ENCODE assay signal across 19 mouse cellular contexts in genomic region chr11:65779066-65779465, GRCm38 (mm10). TPM values are rescaled to one million over a fixed set of nuclear protein-coding genes. Genes with fewer than 3 reads are reported as not detected.
DNase-seq lines count a peak whose midpoint lies in the region; ATAC-seq and TF ChIP-seq lines count a peak whose summit lies in the region.
"Had no signal": no experiment of that assay in that cellular context is flagged by ENCODE, and none has a peak within 500 bp of the region (broad histone marks: within the 10 kb centered on the region; RNA-seq: fewer than 3 reads in every experiment).

No protein-coding gene starts in this region.

- no peak for TF ChIP-seq EP300 in MEL (IDR thresholded peaks at IDR 0.05; ENCODE audit: low read depth in 1 of 2, low read length in 2 of 2)

- H3K4me1 ChIP-seq in forebrain, postnatal 0 days (ENCODE audit: insufficient read depth), result no peaks in the 10 kb centered on the region
- H3K4me1 ChIP-seq in forebrain, embryonic 13.5 days, result no peaks in the 10 kb centered on the region
- 0 out of 2 replicates have a peak, but pooled peaks cover 17% of the 10 kb centered on the region for H3K4me1 ChIP-seq in kidney, postnatal 0 days (replicated peaks; ENCODE audit: insufficient read depth, low read length)
- H3K4me1 ChIP-seq in MEL (ENCODE audit: control insufficient read depth in 1 of 2, insufficient read depth in 2 of 2, low read length in 2 of 2), result peaks cover 12 to 23% of the 10 kb centered on the region in 2 experiments

- no peak overlapping the region for H3K9ac ChIP-seq in forebrain, postnatal 0 days
- no peak overlapping the region for H3K9ac ChIP-seq in forebrain, embryonic 13.5 days
- H3K9ac ChIP-seq in kidney, postnatal 0 days (ENCODE audit: low read depth, low read length), result no peak overlapping the region
- no peak overlapping the region for H3K9ac ChIP-seq in MEL (ENCODE audit: control insufficient read depth, low read depth, low read length, poor library complexity, severe bottlenecking)
- H3K9ac ChIP-seq: forebrain, embryonic 15.5 days; liver, embryonic 14.5 days; midbrain, embryonic 15.5 days had no signal

- 0 out of 2 replicates have a peak, but pooled peaks cover 8% of the 10 kb centered on the region for H3K36me3 ChIP-seq in forebrain, postnatal 0 days (ENCODE audit: insufficient read depth)
- peaks cover 19% of the 10 kb centered on the region for H3K36me3 ChIP-seq in forebrain, embryonic 13.5 days (ENCODE audit: poor library complexity, severe bottlenecking)
- 0 out of 2 replicates have a peak, but pooled peaks cover 3% of the 10 kb centered on the region for H3K36me3 ChIP-seq in kidney, postnatal 0 days (ENCODE audit: insufficient read depth, low read length)
- H3K36me3 ChIP-seq in MEL (ENCODE audit: control insufficient read depth in 1 of 2, insufficient read depth in 2 of 2, low read length in 2 of 2), result peaks cover 8 to 20% of the 10 kb centered on the region in 2 experiments; a peak in 3 of 4 replicates

- no peak for TF ChIP-seq CTCF in forebrain, postnatal 0 days (IDR thresholded peaks at IDR 0.05; ENCODE audit: low read depth)
- no peak for TF ChIP-seq CTCF in kidney, postnatal 0 days (IDR thresholded peaks at IDR 0.05; ENCODE audit: low read depth)
- no peak for TF ChIP-seq CTCF in MEL (IDR thresholded peaks at IDR 0.05 in 2 of 3, conservative IDR thresholded peaks at IDR 0.05 in 1 of 3; ENCODE audit: control insufficient read depth in 1 of 3, insufficient read depth in 1 of 3, low read depth in 2 of 3, low read length in 3 of 3, poor library complexity in 1 of 3, severe bottlenecking in 1 of 3)

- no peak for ATAC-seq in forebrain, postnatal 0 days
- no peak for ATAC-seq in forebrain, embryonic 13.5 days
- no peak for ATAC-seq in kidney, postnatal 0 days (replicated peaks; ENCODE audit: low FRiP score, low read depth)
- ATAC-seq: forebrain, embryonic 15.5 days; hindbrain, postnatal 0 days; midbrain, embryonic 15.5 days had no signal

- H3K79me2 ChIP-seq in MEL (ENCODE audit: control insufficient read depth, insufficient read depth, low read length, poor library complexity), result peaks cover 8% of the 10 kb centered on the region

- TF ChIP-seq RAD21 in MEL (IDR thresholded peaks at IDR 0.05; ENCODE audit: low read depth, low read length), result no peak

- no peaks in the 10 kb centered on the region for H3K27me3 ChIP-seq in forebrain, postnatal 0 days (ENCODE audit: insufficient read depth, low read length)
- H3K27me3 ChIP-seq in forebrain, embryonic 13.5 days, result no peaks in the 10 kb centered on the region
- H3K27me3 ChIP-seq in kidney, postnatal 0 days (ENCODE audit: insufficient read depth, low read length), result no peaks in the 10 kb centered on the region
- H3K27me3 ChIP-seq in MEL (ENCODE audit: control insufficient read depth in 1 of 2, insufficient read depth in 2 of 2, low read length in 2 of 2), result no peaks in the 10 kb centered on the region
- H3K27me3 ChIP-seq: forebrain, embryonic 15.5 days; megakaryocyte, embryonic 14.5 days; midbrain, embryonic 15.5 days had no signal

- 59% methylated on average over 1 of the region's 1 CpGs for WGBS in forebrain, postnatal 0 days
- 93% methylated on average over 1 of the region's 1 CpGs for WGBS in forebrain, embryonic 13.5 days
- 54% methylated on average over 1 of the region's 1 CpGs for WGBS in kidney, postnatal 0 days

- peak; percentile 18 for DNase-seq in forebrain, postnatal 0 days
- DNase-seq in kidney, postnatal 0 days (ENCODE audit: low spot score), result peak; percentile 40
- DNase-seq in kidney, adult 18-20 months, result no peak
- peak; percentile 60 for DNase-seq in MEL (ENCODE audit: low read depth, low spot score)
- peak; percentile 77 for DNase-seq in gonadal fat pad, adult 2 months (ENCODE audit: low read depth)
- no peak for DNase-seq in embryo, embryonic 11 days
- no peak for DNase-seq in T-cell, adult 2 months (ENCODE audit: low spot score)
- DNase-seq: adrenal gland, adult 8-10 months; heart, adult 2 months; heart, postnatal 4 days; kidney, adult 11 months; left cerebral cortex, postnatal 4 days; lung, postnatal 10 days had no signal

- no peak overlapping the region for H3K27ac ChIP-seq in forebrain, postnatal 0 days (ENCODE audit: low read depth, low read length)
- no peak overlapping the region for H3K27ac ChIP-seq in forebrain, embryonic 13.5 days
- no peak overlapping the region for H3K27ac ChIP-seq in kidney, postnatal 0 days
- H3K27ac ChIP-seq in MEL (ENCODE audit: control insufficient read depth, low read depth, low read length), result no peak overlapping the region
- H3K27ac ChIP-seq: forebrain, embryonic 15.5 days; heart, adult 2 months; hindbrain, postnatal 0 days; liver, embryonic 14.5 days; midbrain, embryonic 15.5 days had no signal

- TF ChIP-seq POLR2A in MEL (IDR thresholded peaks at IDR 0.05; ENCODE audit: control insufficient read depth in 1 of 2, insufficient read depth in 1 of 2, low read depth in 1 of 2, low read length in 2 of 2, poor library complexity in 1 of 2), result no peak

- H3K9me3 ChIP-seq in forebrain, postnatal 0 days (ENCODE audit: low read length), result no peaks in the 10 kb centered on the region
- H3K9me3 ChIP-seq in forebrain, embryonic 13.5 days (replicated peaks), result no peaks in the 10 kb centered on the region
- H3K9me3 ChIP-seq in kidney, postnatal 0 days (replicated peaks; ENCODE audit: low read length), result no peaks in the 10 kb centered on the region
- H3K9me3 ChIP-seq in MEL (replicated peaks; ENCODE audit: insufficient read depth, low read length), result no peaks in the 10 kb centered on the region
- H3K9me3 ChIP-seq: forebrain, embryonic 15.5 days; megakaryocyte, embryonic 14.5 days; midbrain, embryonic 15.5 days had no signal

- H3K4me3 ChIP-seq in forebrain, postnatal 0 days (ENCODE audit: low read depth, low read length), result no peak overlapping the region
- H3K4me3 ChIP-seq in forebrain, embryonic 13.5 days, result no peak overlapping the region
- no peak overlapping the region for H3K4me3 ChIP-seq in kidney, postnatal 0 days (replicated peaks; ENCODE audit: low read depth, low read length)
- H3K4me3 ChIP-seq in MEL (ENCODE audit: control insufficient read depth in 1 of 2, insufficient read depth in 1 of 2, low read depth in 2 of 2, low read length in 2 of 2), result no peak overlapping the region
- H3K4me3 ChIP-seq: forebrain, embryonic 15.5 days; heart, adult 2 months; megakaryocyte, embryonic 14.5 days; midbrain, embryonic 15.5 days had no signal

- H3K4me2 ChIP-seq in forebrain, postnatal 0 days (ENCODE audit: low read depth), result no peak overlapping the region
- no peak overlapping the region for H3K4me2 ChIP-seq in forebrain, embryonic 13.5 days
- H3K4me2 ChIP-seq in kidney, postnatal 0 days (ENCODE audit: low read length), result no peak overlapping the region
- H3K4me2 ChIP-seq: forebrain, embryonic 15.5 days; midbrain, embryonic 15.5 days had no signal

TF ChIP-seq in MEL, 35 proteins besides CTCF, POLR2A, EP300 and RAD21:
- peak; percentile 91 for TF ChIP-seq RCOR1 (IDR thresholded peaks at IDR 0.05; ENCODE audit: low read depth, low read length)
- no peak for TF ChIP-seq ELF1 (IDR thresholded peaks at IDR 0.05; ENCODE audit: low read depth, low read length)
TF ChIP-seq in MEL: peak in this region for 1.

RNA-seq across cellular contexts. Expression of gene Map2k4, which starts 9.0 kb away (rescaled TPM):
- 153 and 157 TPM in 2 replicates for total RNA-seq in forebrain, postnatal 0 days (2014; rRNA removed)
- polyA plus RNA-seq in forebrain, postnatal 0 days (2015; fragmentation: Nextera tagmentation; extraction: Ambion mirVana), result 83.5 and 111 TPM in 2 replicates
- polyA plus RNA-seq in forebrain, embryonic 13.5 days (2015; fragmentation: Nextera tagmentation; extraction: Ambion mirVana), result 65.2 and 72.3 TPM in 2 replicates
- polyA plus RNA-seq in kidney, postnatal 0 days (2015; fragmentation: Nextera tagmentation; extraction: Ambion mirVana), result 53.2 and 55.7 TPM in 2 replicates
- 20.0 and 24.5 TPM in 2 replicates for total RNA-seq in MEL (2012; rRNA removed)
- 10 to 100 TPM; 21.8 to 70.7 TPM for polyA plus RNA-seq in MEL (2012; ENCODE audit: insufficient read depth in 1 of 2, insufficient read length in 2 of 2, low read depth in 1 of 2, low replicate concordance in 2 of 2, missing spikeins in 1 of 2)
- polyA plus RNA-seq in gonadal fat pad, adult 2 months (2012; rRNA removed), result 28.8 and 29.1 TPM in 2 replicates

RNA-seq across cellular contexts. Expression of gene Zkscan6, which starts 27.9 kb away (rescaled TPM):
- total RNA-seq in forebrain, postnatal 0 days (2014; rRNA removed), result 17.2 and 18.3 TPM in 2 replicates
- polyA plus RNA-seq in forebrain, postnatal 0 days (2015; fragmentation: Nextera tagmentation; extraction: Ambion mirVana), result 13.6 and 13.9 TPM in 2 replicates
- polyA plus RNA-seq in forebrain, embryonic 13.5 days (2015; fragmentation: Nextera tagmentation; extraction: Ambion mirVana), result 19.3 and 20.3 TPM in 2 replicates
- polyA plus RNA-seq in kidney, postnatal 0 days (2015; fragmentation: Nextera tagmentation; extraction: Ambion mirVana), result 13.5 and 13.7 TPM in 2 replicates
- 16.5 and 18.1 TPM in 2 replicates for total RNA-seq in MEL (2012; rRNA removed)
- polyA plus RNA-seq in MEL (2012; ENCODE audit: insufficient read depth in 1 of 2, insufficient read length in 2 of 2, low read depth in 1 of 2, low replicate concordance in 2 of 2, missing spikeins in 1 of 2), result 10 to 100 TPM in 1 of 2 experiments, not detected in 1; 12.0 TPM
- polyA plus RNA-seq in gonadal fat pad, adult 2 months (2012; rRNA removed), result 4.8 TPM in 2 replicates

Comparison
In these comparisons a context has a peak if more than half of its experiments do, and no peak if none do; other contexts are left out.
1. DNase-seq: peak in forebrain, postnatal 0 days (single experiment), kidney, postnatal 0 days (single experiment), MEL (single experiment) and gonadal fat pad, adult 2 months (single experiment); none in kidney, adult 18-20 months (single experiment), embryo, embryonic 11 days (single experiment) and T-cell, adult 2 months (single experiment).